Mouse (Mus musculus) heart, adult 2 months (tissue): ENCODE results near the gene Prph.

ENCODE experiments used
- CTCF ChIP-seq: fragments of 200-600 bp; IDR thresholded peaks from 2 replicates; pipeline ENCODE4 v1.8.1; 2022; ENCODE audit warnings: antibody characterized with exemption, mild to moderate bottlenecking, moderate library complexity
- EP300 ChIP-seq: fragments of 200-500 bp; IDR thresholded peaks from 2 replicates; pipeline ENCODE4 v1.6.1; 2011; ENCODE audit warnings: low read depth, low read length, control low read depth; ENCODE audit not compliant: insufficient read depth

GRCm38 (mm10) chr15:99055040-99055439, at the start of gene Prph:
- TF ChIP-seq EP300 = no peak
- no peak for TF ChIP-seq CTCF
